Mouse (Mus musculus) embryonic fibroblast, embryonic 13.5 days (primary cell): ENCODE results near the gene Zfp1.

Experiments used
- CTCF ChIP-seq: IDR thresholded peaks from 2 replicates; pipeline ENCODE4 v1.5.1; 2011; ENCODE audit warnings: mild to moderate bottlenecking, control low read depth, low read length, moderate library complexity, borderline replicate concordance; ENCODE audit not compliant: insufficient read depth
- POLR2A ChIP-seq: IDR thresholded peaks from 2 replicates; pipeline ENCODE4 v1.6.1; 2011; ENCODE audit warnings: low read depth, mild to moderate bottlenecking, control low read depth, low read length, moderate library complexity

- no peak for TF ChIP-seq POLR2A
- no peak for TF ChIP-seq CTCF
Measured at GRCm38 (mm10) chr8:111613181-111613580, 30.0 kb upstream of the Zfp1 start.
